Mouse (Mus musculus) embryonic facial prominence, embryonic 11.5 days (tissue): Measurements from ENCODE around the gene Gm20388. TPM values are rescaled to one million over a fixed set of nuclear protein-coding genes. Genes with fewer than 3 reads are reported as not detected.

Source experiments
- ATAC-seq: fragments of 200-750 bp; cut with Nextera tagmentation; replicated peaks from 2 replicates; pipeline ENCODE4 v1.8.0; 2017; ENCODE audit warnings: low read depth; ENCODE audit not compliant: insufficient number of reproducible peaks, low FRiP score, low TSS enrichment
- DNase-seq: peaks from one replicate; pipeline ENCODE4 v3.0.0-alpha.2; 2015; ENCODE audit warnings: low spot score
- H3K27ac ChIP-seq: fragments of 300-500 bp; sonication (generic); replicated peaks from 2 replicates; pipeline ENCODE4 v1.5.1; 2014; ENCODE audit warnings: mild to moderate bottlenecking, low read depth, low read length, control low read depth
- H3K27me3 ChIP-seq: fragments of 300-500 bp; sonication (generic); 2 replicates; pipeline ENCODE4 v1.6.1; 2014; ENCODE audit warnings: mild to moderate bottlenecking, low read length, moderate library complexity, mixed read lengths; ENCODE audit not compliant: control insufficient read depth, insufficient read depth
- H3K36me3 ChIP-seq: fragments of 300-500 bp; sonication (generic); replicated peaks from 2 replicates; pipeline ENCODE4 v1.6.1; 2014; ENCODE audit warnings: low read depth, mild to moderate bottlenecking, low read length, moderate library complexity, mixed read lengths; ENCODE audit not compliant: control insufficient read depth, insufficient read depth
- H3K4me1 ChIP-seq: fragments of 300-500 bp; sonication (generic); 2 replicates; pipeline ENCODE4 v1.6.1; 2014; ENCODE audit warnings: low read length, mixed read lengths; ENCODE audit not compliant: control insufficient read depth, insufficient read depth
- H3K4me2 ChIP-seq: fragments of 300-500 bp; sonication (generic); 2 replicates; pipeline ENCODE4 v1.6.1; 2014; ENCODE audit warnings: low read depth, mild to moderate bottlenecking, control low read depth, low read length, moderate library complexity
- H3K4me3 ChIP-seq: fragments of 300-500 bp; sonication (generic); 2 replicates; pipeline ENCODE4 v1.5.1; 2014; ENCODE audit warnings: low read depth, low read length, control low read depth
- H3K9ac ChIP-seq: fragments of 300-500 bp; sonication (generic); replicated peaks from 2 replicates; pipeline ENCODE4 v1.6.1; 2014; ENCODE audit warnings: mild to moderate bottlenecking, control low read depth, low read length
- H3K9me3 ChIP-seq: fragments of 300-500 bp; sonication (generic); replicated peaks from 2 replicates; pipeline ENCODE4 v1.6.1; 2016; ENCODE audit warnings: mild to moderate bottlenecking, low read length, inconsistent platforms, mixed read lengths; ENCODE audit not compliant: control insufficient read depth
- WGBS: fragments of 180-500 bp; shearing (Covaris S2); extraction: QIAGEN DNeasy Blood & Tissue Kit; methylation state at CpG from one replicate; pipeline ENCODE4 v1.1.7; 2014; 5-methylcytosine and 5-hydroxymethylcytosine counted together
- polyA plus RNA-seq: library from polyadenylated mRNA; unstranded; fragments of >200 nt; fragmentation: Nextera tagmentation; extraction: Ambion mirVana; gene quantifications from 2 replicates; pipeline ENCODE4 v1.2.1, GENCODE M21; 2014

Gm20388 gene
- polyA plus RNA-seq, 1 experiment from 2014 or later, result 3.1 TPM

DNA sequence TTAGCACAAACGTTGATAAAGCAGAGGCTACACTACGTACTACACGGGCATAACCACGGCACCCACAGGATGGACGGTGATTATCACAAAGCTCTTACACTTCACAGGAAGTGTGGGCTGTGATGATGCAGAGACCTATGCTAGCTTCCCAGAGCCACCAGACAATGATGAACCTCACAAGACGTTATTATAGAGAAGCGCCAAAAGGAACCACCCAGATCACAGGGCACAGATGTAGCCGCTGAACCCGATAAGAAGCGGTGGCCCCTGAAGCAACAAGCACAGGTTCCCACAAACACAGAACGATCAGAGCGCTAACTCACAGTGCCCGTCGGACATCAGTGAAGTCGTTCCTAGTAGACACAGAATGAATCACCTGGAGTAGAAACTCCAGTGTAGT, 3887.3 kb downstream of the Gm20388 start:
- no peak overlapping the region for H3K4me2 ChIP-seq
- H3K27me3 ChIP-seq, result no peaks in the 10 kb centered on the region
- H3K36me3 ChIP-seq, result no peaks in the 10 kb centered on the region
- ATAC-seq, result no peak
- no peak overlapping the region for H3K27ac ChIP-seq
- no peak overlapping the region for H3K9ac ChIP-seq
- 90% methylated on average over 15 of the region's 15 CpGs for WGBS
- DNase-seq, result no peak
- H3K4me1 ChIP-seq, result no peaks in the 10 kb centered on the region
- H3K4me3 ChIP-seq, result no peak overlapping the region
- no peaks in the 10 kb centered on the region for H3K9me3 ChIP-seq

DNA sequence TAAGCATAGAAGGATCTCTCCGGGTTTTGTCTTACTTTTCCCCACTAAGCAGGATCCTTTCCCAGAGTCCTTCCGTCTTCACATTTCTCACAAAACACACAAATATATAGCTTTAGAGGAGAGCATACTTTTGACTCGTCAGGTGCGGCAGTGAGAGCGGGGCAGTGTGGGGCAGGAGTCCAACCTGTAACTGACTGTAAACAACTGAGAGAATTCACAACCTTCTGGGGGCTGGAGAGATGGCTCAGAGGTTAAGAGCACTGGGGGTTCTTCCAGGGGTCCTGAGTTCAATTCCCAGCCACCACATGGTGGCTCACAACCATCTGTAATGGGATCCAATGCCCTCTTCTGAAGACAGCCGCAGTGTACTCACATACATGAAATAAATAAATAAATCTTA, 3888.8 kb downstream of the Gm20388 start:
- H3K27me3 ChIP-seq, result no peaks in the 10 kb centered on the region
- H3K4me1 ChIP-seq, result no peaks in the 10 kb centered on the region
- no peak overlapping the region; the same call in 1 of the 2 replicates for H3K27ac ChIP-seq
- no peak overlapping the region for H3K9ac ChIP-seq
- no peaks in the 10 kb centered on the region for H3K9me3 ChIP-seq
- WGBS, result 66% methylated on average over 6 of the region's 6 CpGs
- ATAC-seq, result peak; percentile 50; the same call in 1 of the 2 replicates
- no peak overlapping the region for H3K4me2 ChIP-seq
- H3K4me3 ChIP-seq, result no peak overlapping the region
- H3K36me3 ChIP-seq, result no peaks in the 10 kb centered on the region
- DNase-seq, result no peak

DNA sequence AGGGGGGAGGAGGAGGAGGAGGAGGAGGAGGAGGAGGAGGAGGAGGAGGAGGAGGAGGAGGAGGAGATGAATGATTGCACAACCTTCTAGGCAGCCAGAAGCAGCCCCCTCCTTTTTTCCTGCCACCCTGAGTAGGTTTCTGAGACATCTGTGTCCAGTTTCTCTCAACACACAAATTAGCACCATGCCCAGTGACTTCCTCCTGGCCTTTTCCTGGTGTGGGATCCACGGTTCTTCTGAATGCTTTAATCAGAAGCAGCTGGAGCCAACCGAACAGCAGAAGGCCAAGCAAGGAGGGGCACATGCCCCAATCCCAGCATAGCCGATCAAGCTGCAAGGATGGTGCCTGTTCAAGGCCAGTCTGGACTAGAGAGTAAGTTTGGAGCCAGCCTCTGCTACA, 3889.2 kb downstream of the Gm20388 start:
- ATAC-seq (peak; percentile 60; the same call in 1 of the 2 replicates), DNase-seq (peak; percentile 95)
- no peak overlapping the region for H3K9ac ChIP-seq
- no peak overlapping the region for H3K4me3 ChIP-seq
- no peaks in the 10 kb centered on the region for H3K4me1 ChIP-seq
- no peak overlapping the region; the same call in 1 of the 2 replicates for H3K27ac ChIP-seq
- WGBS, result 24% methylated on average over 3 of the region's 3 CpGs
- H3K4me2 ChIP-seq, result no peak overlapping the region; the same call in 1 of the 2 replicates
- no peaks in the 10 kb centered on the region for H3K9me3 ChIP-seq
- no peaks in the 10 kb centered on the region for H3K36me3 ChIP-seq
- no peaks in the 10 kb centered on the region for H3K27me3 ChIP-seq

DNA sequence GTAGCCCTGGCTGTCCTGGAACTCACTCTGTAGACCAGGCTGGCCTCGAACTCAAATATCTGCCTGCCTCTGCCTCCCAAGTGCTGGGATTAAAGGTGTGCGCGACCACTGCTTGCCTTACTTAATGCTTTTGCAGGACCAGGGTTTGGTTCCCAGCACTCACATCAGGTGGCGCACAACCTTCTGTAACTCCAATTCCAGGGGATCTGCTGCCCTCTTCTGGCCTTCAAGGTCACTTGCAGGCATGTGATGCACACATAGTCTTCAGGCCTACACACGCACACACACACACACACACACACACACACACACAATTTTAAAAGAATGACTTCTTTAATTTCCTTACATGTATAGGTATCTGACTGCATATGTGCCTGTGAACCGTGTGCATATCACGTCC, 3890.2 kb downstream of the Gm20388 start:
- WGBS, result 88% methylated on average over 6 of the region's 7 CpGs
- H3K27ac ChIP-seq, result no peak overlapping the region
- no peaks in the 10 kb centered on the region for H3K9me3 ChIP-seq
- no peaks in the 10 kb centered on the region for H3K27me3 ChIP-seq
- no peak overlapping the region for H3K4me2 ChIP-seq
- no peak overlapping the region for H3K4me3 ChIP-seq
- no peaks in the 10 kb centered on the region for H3K4me1 ChIP-seq
- DNase-seq, result no peak
- no peak for ATAC-seq
- no peak overlapping the region for H3K9ac ChIP-seq
- no peaks in the 10 kb centered on the region for H3K36me3 ChIP-seq

DNA sequence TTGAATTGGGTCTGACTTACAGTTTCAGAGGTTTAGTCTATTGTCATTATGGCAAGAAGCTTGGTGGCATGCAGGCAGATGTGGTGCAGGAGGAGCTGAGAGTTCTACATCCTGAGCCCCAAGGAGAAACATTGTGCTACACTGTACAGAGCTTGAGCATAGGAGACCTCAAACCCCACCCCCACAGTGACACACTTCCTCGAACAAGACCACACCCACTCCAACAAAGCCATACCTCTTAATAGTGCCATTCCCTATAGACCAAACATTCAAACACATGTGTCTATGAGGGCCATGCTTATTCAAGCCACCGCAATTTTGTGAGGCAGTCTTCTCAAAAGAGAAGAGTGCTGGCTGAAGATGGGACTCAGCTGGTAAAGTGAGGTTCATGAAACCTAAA, 3890.9 kb downstream of the Gm20388 start:
- Histone ChIP-seq H3K4me2 (no peak overlapping the region), H3K27me3 (no peaks in the 10 kb centered on the region), H3K27ac (no peak overlapping the region), H3K9ac (no peak overlapping the region), H3K36me3 (no peaks in the 10 kb centered on the region), H3K4me1 (no peaks in the 10 kb centered on the region), H3K4me3 (no peak overlapping the region), H3K9me3 (no peaks in the 10 kb centered on the region)
- ATAC-seq (no peak), DNase-seq (no peak)
- 81% methylated on average over 2 of the region's 2 CpGs for WGBS

DNA sequence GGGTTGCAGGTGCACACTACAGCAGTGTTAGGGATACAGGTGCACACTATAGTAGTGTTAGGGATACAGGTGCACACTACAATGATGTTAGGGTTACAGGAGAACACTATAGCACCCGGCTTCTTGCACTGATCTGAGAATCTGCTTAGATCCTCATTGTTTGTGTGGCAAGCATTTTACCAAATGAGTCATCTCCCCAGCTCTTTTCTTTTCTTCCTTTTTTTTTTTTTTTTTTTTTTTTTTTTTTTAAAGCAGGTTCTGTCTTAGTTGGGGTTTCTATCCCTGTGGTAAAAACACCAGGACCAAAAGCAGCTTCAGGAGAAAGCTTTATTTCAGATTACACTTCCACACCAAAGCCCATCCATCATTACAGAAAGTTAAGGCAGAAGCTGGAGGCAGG, 3893.0 kb downstream of the Gm20388 start:
- Histone ChIP-seq H3K27ac (no peak overlapping the region), H3K4me2 (no peak overlapping the region), H3K36me3 (no peaks in the 10 kb centered on the region), H3K9ac (no peak overlapping the region), H3K4me3 (no peak overlapping the region), H3K27me3 (no peaks in the 10 kb centered on the region), H3K9me3 (no peaks in the 10 kb centered on the region), H3K4me1 (peaks cover 4% of the 10 kb centered on the region)
- DNase-seq, result no peak
- WGBS, result 88% methylated on average over 1 of the region's 1 CpGs
- no peak for ATAC-seq

DNA sequence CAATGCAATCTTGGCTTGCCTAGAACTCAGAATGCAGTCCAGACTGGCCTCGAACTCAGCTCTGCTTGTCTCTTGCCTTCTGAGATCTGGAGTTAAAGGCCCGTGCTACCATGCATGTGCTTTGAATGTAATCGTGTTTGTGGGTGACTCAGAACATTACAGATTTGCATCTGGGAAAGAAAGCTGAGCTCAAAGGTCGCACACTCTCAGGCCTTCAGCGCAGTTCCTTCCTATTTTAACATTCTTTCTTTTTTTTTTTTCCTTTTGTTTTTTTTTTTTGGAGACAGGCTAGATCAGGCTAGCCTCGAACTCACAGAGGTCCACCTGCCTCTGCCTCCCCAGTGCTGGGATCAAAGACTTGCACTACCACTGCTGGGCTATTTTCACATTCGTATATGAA, 3893.9 kb downstream of the Gm20388 start:
- H3K9me3 ChIP-seq, result no peaks in the 10 kb centered on the region
- 83% methylated on average over 7 of the region's 7 CpGs for WGBS
- DNase-seq, result no peak
- H3K4me3 ChIP-seq, result no peak overlapping the region
- no peak for ATAC-seq
- no peak overlapping the region for H3K27ac ChIP-seq
- peaks cover 4% of the 10 kb centered on the region for H3K4me1 ChIP-seq
- no peaks in the 10 kb centered on the region for H3K36me3 ChIP-seq
- no peak overlapping the region for H3K9ac ChIP-seq
- no peak overlapping the region for H3K4me2 ChIP-seq
- H3K27me3 ChIP-seq, result no peaks in the 10 kb centered on the region

DNA sequence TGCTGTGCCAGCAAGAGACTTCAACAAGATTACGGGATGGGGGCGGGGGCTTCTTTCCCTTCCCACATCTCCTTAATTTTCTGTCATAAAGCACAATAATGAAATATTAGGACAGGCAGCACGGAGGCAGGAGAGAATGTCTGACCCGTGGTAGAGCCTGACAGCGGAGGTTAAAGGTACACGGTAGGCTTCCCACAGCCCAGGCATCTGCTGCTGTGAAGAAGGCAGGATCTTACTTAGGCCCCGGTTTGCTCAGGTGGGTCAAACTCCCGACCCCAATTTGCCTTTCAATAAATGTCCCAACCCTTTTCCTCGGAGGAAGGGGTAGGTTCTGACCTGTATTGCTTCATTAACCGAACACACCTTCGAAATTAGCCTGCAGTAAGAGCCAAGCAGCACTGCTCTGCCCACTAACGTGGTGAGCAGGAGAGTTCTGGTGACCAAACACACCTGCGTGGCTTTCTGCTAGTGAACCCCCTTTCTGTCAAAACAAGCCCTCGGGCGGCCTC, 3894.6 kb downstream of the Gm20388 start:
- Histone ChIP-seq H3K4me2 (peak overlapping the region; percentile 86), H3K9ac (peak overlapping the region; percentile 46; the same call in 1 of the 2 replicates), H3K27ac (peak overlapping the region; percentile 15; the same call in 1 of the 2 replicates), H3K4me3 (peak overlapping the region; percentile 65), H3K27me3 (no peaks in the 10 kb centered on the region), H3K36me3 (no peaks in the 10 kb centered on the region), H3K9me3 (no peaks in the 10 kb centered on the region), H3K4me1 (peaks cover 4% of the 10 kb centered on the region)
- 0 out of 2 replicates have a peak, but pooled peaks have one; percentile 26 for ATAC-seq
- WGBS, result 12% methylated on average over 15 of the region's 15 CpGs
- no peak for DNase-seq
